In the genomic region with DNA sequence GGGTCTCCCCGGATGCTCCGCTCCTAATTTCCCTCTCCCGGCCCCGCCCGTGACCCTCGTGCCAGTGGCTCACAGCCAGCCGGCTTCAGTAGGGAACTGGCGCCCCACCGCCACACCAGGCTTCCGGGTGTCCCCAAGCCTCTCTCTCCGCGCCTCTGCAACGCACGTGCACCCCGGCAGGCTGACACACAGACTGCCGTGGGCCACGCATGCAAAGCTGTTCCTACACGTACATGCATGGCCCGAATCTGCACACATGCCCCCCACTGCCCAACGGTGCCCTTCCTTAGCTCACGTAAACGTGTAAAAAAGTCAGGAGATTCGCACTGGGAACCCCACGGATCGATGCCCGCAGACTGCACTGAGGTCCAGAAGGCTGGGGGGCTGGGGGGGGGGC, we compare ENCODE assay signal across 8 mouse cellular contexts. TPM values are rescaled to one million over a fixed set of nuclear protein-coding genes. Genes with fewer than 3 reads are reported as not detected.
DNase-seq lines count a peak whose midpoint lies in the region; ATAC-seq lines count a peak whose summit lies in the region.

No protein-coding gene starts in this region.

- H3K27ac ChIP-seq in embryonic facial prominence, embryonic 14.5 days (replicated peaks; ENCODE audit: low read depth, low read length) = peak overlapping the region; percentile 79
- H3K27ac ChIP-seq in heart, embryonic 10.5 days = peak overlapping the region; percentile 93
- peak overlapping the region; percentile 87 for H3K27ac ChIP-seq in liver, embryonic 13.5 days
- H3K27ac ChIP-seq in stomach, embryonic 16.5 days (ENCODE audit: low read length) = peak overlapping the region; percentile 87

- H3K4me3 ChIP-seq in embryonic facial prominence, embryonic 14.5 days (ENCODE audit: low read depth, low read length) = peak overlapping the region; percentile 67
- H3K4me3 ChIP-seq in heart, embryonic 10.5 days = peak overlapping the region; percentile 81
- peak overlapping the region; percentile 94 for H3K4me3 ChIP-seq in liver, embryonic 13.5 days (replicated peaks)
- peak overlapping the region; percentile 89 for H3K4me3 ChIP-seq in stomach, embryonic 16.5 days (replicated peaks; ENCODE audit: low read length)

- no peaks in the 10 kb centered on the region for H3K27me3 ChIP-seq in embryonic facial prominence, embryonic 14.5 days (replicated peaks; ENCODE audit: control insufficient read depth, insufficient read depth, low read length)
- H3K27me3 ChIP-seq in heart, embryonic 10.5 days (ENCODE audit: insufficient read depth, poor library complexity, severe bottlenecking) = peaks cover 23% of the 10 kb centered on the region; the same call in 1 of the 2 replicates
- H3K27me3 ChIP-seq in liver, embryonic 13.5 days = peaks cover 11% of the 10 kb centered on the region; the same call in 1 of the 2 replicates
- H3K27me3 ChIP-seq in stomach, embryonic 16.5 days (ENCODE audit: control insufficient read depth, insufficient read depth, low read length) = no peaks in the 10 kb centered on the region

- peaks cover 27% of the 10 kb centered on the region for H3K36me3 ChIP-seq in embryonic facial prominence, embryonic 14.5 days (ENCODE audit: control insufficient read depth, insufficient read depth, low read length)
- H3K36me3 ChIP-seq in heart, embryonic 10.5 days = peaks cover 23% of the 10 kb centered on the region
- peaks cover 28% of the 10 kb centered on the region for H3K36me3 ChIP-seq in liver, embryonic 13.5 days
- H3K36me3 ChIP-seq in stomach, embryonic 16.5 days (ENCODE audit: control insufficient read depth, insufficient read depth, low read length) = peaks cover 10% of the 10 kb centered on the region

- under 1% methylated on average over 21 of the region's 26 CpGs for WGBS in embryonic facial prominence, embryonic 14.5 days
- under 1% methylated on average over 26 of the region's 26 CpGs for WGBS in heart, embryonic 10.5 days
- under 1% methylated on average over 26 of the region's 26 CpGs for WGBS in liver, embryonic 13.5 days (ENCODE audit: insufficient replicate concordance)
- under 1% methylated on average over 26 of the region's 26 CpGs for WGBS in stomach, embryonic 16.5 days

- peak; percentile 68 for DNase-seq in layer of hippocampus, adult 11-12 months (ENCODE audit: low spot score)
- DNase-seq in layer of hippocampus, adult 9-10 months (ENCODE audit: low spot score) = no peak
- peak; percentile 41 for DNase-seq in embryonic facial prominence, embryonic 14.5 days (ENCODE audit: low spot score)
- DNase-seq in heart, embryonic 10.5 days (ENCODE audit: low spot score) = no peak
- peak; percentile 57 for DNase-seq in kidney, adult 9 months
- DNase-seq in liver, embryonic 13.5 days = peak; percentile 51
- peak; percentile 48 to 74 for DNase-seq in natural killer cell, adult 2 months (ENCODE audit: low spot score in 2 of 2)

- ATAC-seq in embryonic facial prominence, embryonic 14.5 days (ENCODE audit: low read depth) = no peak
- ATAC-seq in liver, embryonic 13.5 days (ENCODE audit: low read depth) = peak; percentile 19
- peak; percentile 15; the same call in 1 of the 2 replicates for ATAC-seq in stomach, embryonic 16.5 days (ENCODE audit: insufficient read depth, low FRiP score)

- no peaks in the 10 kb centered on the region for H3K9me3 ChIP-seq in embryonic facial prominence, embryonic 14.5 days (ENCODE audit: control insufficient read depth, low read length)
- no peaks in the 10 kb centered on the region for H3K9me3 ChIP-seq in heart, embryonic 10.5 days
- no peaks in the 10 kb centered on the region for H3K9me3 ChIP-seq in liver, embryonic 13.5 days (replicated peaks)
- H3K9me3 ChIP-seq in stomach, embryonic 16.5 days (replicated peaks; ENCODE audit: control insufficient read depth, low read length) = no peaks in the 10 kb centered on the region

- H3K4me1 ChIP-seq in embryonic facial prominence, embryonic 14.5 days (ENCODE audit: control insufficient read depth, insufficient read depth, low read length) = peaks cover 14% of the 10 kb centered on the region
- peaks cover 56% of the 10 kb centered on the region for H3K4me1 ChIP-seq in heart, embryonic 10.5 days
- H3K4me1 ChIP-seq in liver, embryonic 13.5 days (replicated peaks) = peaks cover 47% of the 10 kb centered on the region
- peaks cover 18% of the 10 kb centered on the region for H3K4me1 ChIP-seq in stomach, embryonic 16.5 days (ENCODE audit: control insufficient read depth, insufficient read depth, low read length)

- peak overlapping the region; percentile 92 for H3K4me2 ChIP-seq in embryonic facial prominence, embryonic 14.5 days (ENCODE audit: low read depth, low read length)
- peak overlapping the region; percentile 96 for H3K4me2 ChIP-seq in liver, embryonic 13.5 days
- H3K4me2 ChIP-seq in stomach, embryonic 16.5 days (ENCODE audit: low read depth, low read length) = peak overlapping the region; percentile 77

- H3K9ac ChIP-seq in embryonic facial prominence, embryonic 14.5 days (ENCODE audit: low read depth, low read length) = peak overlapping the region; percentile 92
- peak overlapping the region; percentile 97 for H3K9ac ChIP-seq in liver, embryonic 13.5 days
- H3K9ac ChIP-seq in stomach, embryonic 16.5 days (ENCODE audit: low read length) = peak overlapping the region; percentile 96

RNA-seq across cellular contexts. Expression of a gene that starts 0.9 kb away (rescaled TPM):
- 19.5 and 19.6 TPM in 2 replicates for polyA plus RNA-seq in embryonic facial prominence, embryonic 14.5 days (2014; fragmentation: Nextera tagmentation; extraction: Ambion mirVana)
- 22.7 and 31.3 TPM in 2 replicates for polyA plus RNA-seq in heart, embryonic 10.5 days (2016; fragmentation: Nextera tagmentation; extraction: Ambion mirVana)
- polyA plus RNA-seq in liver, embryonic 13.5 days (2015; fragmentation: Nextera tagmentation; extraction: Ambion mirVana) = 14.6 and 14.9 TPM in 2 replicates
- polyA plus RNA-seq in stomach, embryonic 16.5 days (2015; fragmentation: Nextera tagmentation; extraction: Ambion mirVana) = 21.7 and 23.0 TPM in 2 replicates

RNA-seq across cellular contexts. Expression of a gene that starts 25.2 kb away (rescaled TPM):
- polyA plus RNA-seq in embryonic facial prominence, embryonic 14.5 days (2014; fragmentation: Nextera tagmentation; extraction: Ambion mirVana) = not detected in 2 replicates
- not detected in 2 replicates for polyA plus RNA-seq in heart, embryonic 10.5 days (2016; fragmentation: Nextera tagmentation; extraction: Ambion mirVana)
- not detected in 2 replicates for polyA plus RNA-seq in liver, embryonic 13.5 days (2015; fragmentation: Nextera tagmentation; extraction: Ambion mirVana)
- 0.07 TPM in 1 of 2 replicates, not detected in the other for polyA plus RNA-seq in stomach, embryonic 16.5 days (2015; fragmentation: Nextera tagmentation; extraction: Ambion mirVana)

Comparison
In these comparisons a context has a peak if more than half of its experiments do, and no peak if none do; other contexts are left out.
1. DNase-seq: peak in layer of hippocampus, adult 11-12 months (single experiment), embryonic facial prominence, embryonic 14.5 days (single experiment), kidney, adult 9 months (single experiment), liver, embryonic 13.5 days (single experiment) and natural killer cell, adult 2 months (2 of 2); none in layer of hippocampus, adult 9-10 months (single experiment) and heart, embryonic 10.5 days (single experiment).
2. Peak in every context shown above with its lines, with median percentiles within 50 percentile points of each other: H3K27ac ChIP-seq, H3K4me2 ChIP-seq, H3K4me3 ChIP-seq and H3K9ac ChIP-seq.